Mouse (Mus musculus) neural tube, embryonic 14.5 days (tissue): ENCODE measurements around the gene Banp. TPM values are rescaled to one million over a fixed set of nuclear protein-coding genes. Genes with fewer than 3 reads are reported as not detected.

Experiments
- ATAC-seq: fragments of 200-750 bp; cut with Nextera tagmentation; 2 replicates; pipeline ENCODE4 v1.8.0; 2017; ENCODE audit warnings: low read depth, mild to moderate bottlenecking, moderate TSS enrichment, moderate library complexity
- H3K27ac ChIP-seq: fragments of 300-500 bp; sonication (generic); 2 replicates; pipeline ENCODE4 v1.5.1; 2014; ENCODE audit warnings: low read depth, mild to moderate bottlenecking, control low read depth, low read length, moderate library complexity, mixed read lengths
- H3K27me3 ChIP-seq: fragments of 300-500 bp; sonication (generic); 2 replicates; pipeline ENCODE4 v1.6.1; 2014; ENCODE audit warnings: low read length; ENCODE audit not compliant: control insufficient read depth, insufficient read depth
- H3K36me3 ChIP-seq: fragments of 300-500 bp; sonication (generic); 2 replicates; pipeline ENCODE4 v1.6.1; 2014; ENCODE audit warnings: low read length, mixed read lengths; ENCODE audit not compliant: control insufficient read depth, insufficient read depth
- H3K4me1 ChIP-seq: fragments of 300-500 bp; sonication (generic); 2 replicates; pipeline ENCODE4 v1.6.1; 2014; ENCODE audit warnings: low read length; ENCODE audit not compliant: control insufficient read depth, insufficient read depth
- H3K4me2 ChIP-seq: fragments of 300-500 bp; sonication (generic); 2 replicates; pipeline ENCODE4 v1.6.1; 2014; ENCODE audit warnings: mild to moderate bottlenecking, low read depth, low read length, control low read depth
- H3K4me3 ChIP-seq: fragments of 300-500 bp; sonication (generic); 2 replicates; pipeline ENCODE4 v1.5.1; 2014; ENCODE audit warnings: low read depth, low read length, control low read depth, mixed read lengths
- H3K9ac ChIP-seq: fragments of 300-500 bp; sonication (generic); replicated peaks from 2 replicates; pipeline ENCODE4 v1.6.1; 2014; ENCODE audit warnings: low read depth, mild to moderate bottlenecking, control low read depth, low read length, mixed read lengths
- H3K9me3 ChIP-seq: fragments of 300-500 bp; sonication (generic); 2 replicates; pipeline ENCODE4 v1.6.1; 2016; ENCODE audit warnings: low read length; ENCODE audit not compliant: control insufficient read depth
- WGBS: fragments of 180-500 bp; shearing (Covaris S2); extraction: QIAGEN DNeasy Blood & Tissue Kit; methylation state at CpG from one replicate; pipeline ENCODE4 v1.1.7; 2014; 5-methylcytosine and 5-hydroxymethylcytosine counted together
- polyA plus RNA-seq: library from polyadenylated mRNA; unstranded; fragments of >200 nt; fragmentation: Nextera tagmentation; extraction: Ambion mirVana; gene quantifications from 2 replicates; pipeline ENCODE4 v1.2.1, GENCODE M21; 2014

Banp gene
- polyA plus RNA-seq, 1 experiment from 2014 or later = 47.2 TPM

DNA sequence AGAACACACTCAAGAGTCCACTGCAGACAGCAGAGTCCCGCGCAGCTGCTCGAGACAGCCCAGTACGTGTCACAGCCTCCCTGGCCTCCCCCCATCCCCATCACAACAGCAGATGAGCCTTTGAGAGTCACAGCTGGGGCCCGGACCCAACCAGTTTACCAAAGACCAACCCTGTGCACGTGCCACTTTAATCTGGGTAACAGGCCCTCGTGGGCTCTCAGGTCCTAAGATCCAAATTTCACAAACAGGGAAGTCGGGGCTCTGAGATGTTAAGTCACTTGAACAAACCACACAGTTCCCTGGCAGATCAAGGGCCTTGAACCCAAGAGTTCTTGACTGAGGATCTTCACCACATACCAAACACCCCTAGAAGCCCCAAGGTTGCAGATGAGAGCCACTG is 28.0 kb upstream of the Banp start:
- H3K4me1 ChIP-seq = no peaks in the 10 kb centered on the region; the same call in 1 of the 2 replicates
- no peaks in the 10 kb centered on the region for H3K27me3 ChIP-seq
- H3K9ac ChIP-seq = no peak overlapping the region
- H3K4me3 ChIP-seq = no peak overlapping the region
- ATAC-seq = no peak
- H3K27ac ChIP-seq = 0 out of 2 replicates have a peak overlapping the region, but pooled peaks have one; percentile 12
- WGBS = 71% methylated on average over 8 of the region's 8 CpGs
- no peaks in the 10 kb centered on the region for H3K9me3 ChIP-seq
- no peak overlapping the region for H3K4me2 ChIP-seq
- H3K36me3 ChIP-seq = no peaks in the 10 kb centered on the region

DNA sequence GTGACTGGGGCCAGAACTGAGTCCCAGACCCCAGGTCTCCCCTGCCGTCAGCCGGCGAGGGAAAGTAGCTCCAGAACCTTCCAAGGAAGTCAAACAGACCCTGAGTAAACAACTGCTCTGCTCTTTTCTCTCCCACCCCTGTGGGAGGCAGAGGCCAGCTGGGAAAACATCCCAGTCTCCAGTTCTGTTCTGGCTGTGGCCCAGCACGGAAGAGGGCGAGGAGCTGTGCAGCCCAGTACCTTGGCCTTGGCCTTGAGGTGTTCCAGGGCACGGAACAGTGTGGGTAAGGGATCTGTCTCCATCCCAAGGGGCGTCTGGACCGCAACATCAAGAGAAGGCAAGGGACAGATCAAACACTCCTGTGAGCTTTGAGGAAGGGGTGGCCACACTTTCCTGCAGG is 27.4 kb upstream of the Banp start:
- Histone ChIP-seq H3K27ac (no peak overlapping the region), H3K4me2 (no peak overlapping the region), H3K9me3 (no peaks in the 10 kb centered on the region), H3K27me3 (no peaks in the 10 kb centered on the region), H3K4me3 (no peak overlapping the region), H3K4me1 (no peaks in the 10 kb centered on the region; the same call in 1 of the 2 replicates), H3K36me3 (no peaks in the 10 kb centered on the region), H3K9ac (no peak overlapping the region)
- ATAC-seq = no peak
- WGBS = 69% methylated on average over 8 of the region's 8 CpGs

GRCm38 (mm10) chr8:121924681-121925080 is 24.9 kb upstream of the Banp start:
- Histone ChIP-seq H3K4me1 (no peaks in the 10 kb centered on the region; the same call in 1 of the 2 replicates), H3K4me2 (no peak overlapping the region), H3K9me3 (no peaks in the 10 kb centered on the region), H3K36me3 (no peaks in the 10 kb centered on the region), H3K4me3 (no peak overlapping the region), H3K27me3 (no peaks in the 10 kb centered on the region), H3K27ac (no peak overlapping the region), H3K9ac (no peak overlapping the region)
- 92% methylated on average over 5 of the region's 5 CpGs for WGBS
- ATAC-seq = no peak

GRCm38 (mm10) chr8:121925624-121926023 is 23.9 kb upstream of the Banp start:
- Histone ChIP-seq H3K4me1 (no peaks in the 10 kb centered on the region), H3K4me2 (no peak overlapping the region), H3K36me3 (no peaks in the 10 kb centered on the region), H3K9me3 (no peaks in the 10 kb centered on the region), H3K27ac (no peak overlapping the region), H3K4me3 (no peak overlapping the region), H3K27me3 (no peaks in the 10 kb centered on the region), H3K9ac (no peak overlapping the region)
- 30% methylated on average over 10 of the region's 10 CpGs for WGBS
- peak; percentile 46; the same call in 1 of the 2 replicates for ATAC-seq

DNA sequence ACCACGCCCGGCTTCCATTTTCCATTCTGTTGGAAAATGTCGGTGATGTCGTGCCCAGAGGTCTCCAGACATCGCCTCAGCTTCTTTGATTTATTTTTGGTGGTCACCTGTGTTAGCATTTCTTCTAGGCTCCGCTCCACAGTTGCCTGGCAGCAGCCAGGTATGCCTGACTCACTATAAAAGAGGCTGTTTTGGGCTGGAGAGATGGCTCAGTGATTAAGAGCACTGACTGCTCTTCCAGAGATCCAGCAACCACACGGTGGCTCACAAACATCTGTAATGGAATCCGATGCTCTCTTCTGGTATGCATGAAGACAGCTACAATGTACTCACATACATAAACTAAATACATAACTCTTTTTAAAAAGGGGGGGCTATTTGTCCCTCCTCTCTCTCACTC is 23.3 kb upstream of the Banp start:
- ATAC-seq = no peak
- Histone ChIP-seq H3K27me3 (no peaks in the 10 kb centered on the region), H3K9ac (no peak overlapping the region), H3K4me1 (no peaks in the 10 kb centered on the region), H3K27ac (no peak overlapping the region), H3K9me3 (no peaks in the 10 kb centered on the region), H3K4me3 (no peak overlapping the region), H3K4me2 (no peak overlapping the region), H3K36me3 (no peaks in the 10 kb centered on the region)
- WGBS = 69% methylated on average over 8 of the region's 8 CpGs

DNA sequence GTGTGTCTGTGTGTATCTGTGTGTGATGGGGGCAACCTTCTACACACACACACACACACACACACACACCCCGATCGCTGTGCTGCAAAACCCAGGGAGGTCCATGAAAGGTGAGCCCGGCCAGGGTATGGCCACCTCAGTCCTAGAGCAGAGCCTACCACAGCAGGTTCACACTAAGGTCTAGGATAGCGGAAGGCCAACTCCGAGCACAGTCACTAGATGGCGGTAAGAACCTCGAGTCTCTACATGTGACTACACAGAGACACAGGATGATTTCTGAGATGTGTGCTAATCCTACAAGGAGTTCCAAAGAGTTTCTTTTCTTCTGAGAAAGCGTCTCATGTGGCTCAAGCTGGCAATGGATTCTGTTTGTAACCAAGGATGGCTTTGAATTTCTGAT is 22.2 kb upstream of the Banp start:
- H3K4me1 ChIP-seq = no peaks in the 10 kb centered on the region
- H3K4me2 ChIP-seq = no peak overlapping the region
- no peaks in the 10 kb centered on the region for H3K36me3 ChIP-seq
- no peak overlapping the region for H3K27ac ChIP-seq
- no peak overlapping the region for H3K9ac ChIP-seq
- H3K4me3 ChIP-seq = no peak overlapping the region
- 0 out of 2 replicates have a peak, but pooled peaks have one; percentile 69 for ATAC-seq
- H3K27me3 ChIP-seq = no peaks in the 10 kb centered on the region
- H3K9me3 ChIP-seq = no peaks in the 10 kb centered on the region
- 51% methylated on average over 8 of the region's 8 CpGs for WGBS

- ATAC-seq = no peak
- H3K4me3 ChIP-seq = no peak overlapping the region
- no peak overlapping the region for H3K27ac ChIP-seq
- no peak overlapping the region for H3K4me2 ChIP-seq
- no peaks in the 10 kb centered on the region for H3K27me3 ChIP-seq
- H3K36me3 ChIP-seq = no peaks in the 10 kb centered on the region
- no peaks in the 10 kb centered on the region; the same call in 1 of the 2 replicates for H3K4me1 ChIP-seq
- H3K9me3 ChIP-seq = no peaks in the 10 kb centered on the region
- 78% methylated on average over 4 of the region's 4 CpGs for WGBS
- H3K9ac ChIP-seq = no peak overlapping the region
These were observed 19.5 kb upstream of the Banp start for GRCm38 (mm10) chr8:121930047-121930446.

DNA sequence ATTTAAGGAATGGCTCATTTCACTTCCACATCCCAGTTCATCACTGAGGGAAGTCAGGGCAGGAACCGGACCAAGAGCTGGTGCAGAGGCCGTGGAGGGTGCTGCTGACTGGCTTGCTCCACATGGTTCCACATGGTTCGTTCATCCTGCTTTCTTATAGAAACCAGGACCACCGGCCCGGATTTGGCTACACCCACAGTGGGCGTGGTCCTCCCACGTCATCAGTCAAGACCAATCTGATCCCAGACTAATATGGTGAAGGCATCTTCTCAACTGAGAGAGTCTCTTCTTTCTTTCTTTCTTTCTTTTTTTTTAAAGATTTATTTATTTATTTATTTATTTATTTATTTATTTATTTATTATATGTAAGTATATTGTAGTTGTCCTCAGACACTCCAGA is 18.0 kb upstream of the Banp start:
- 84% methylated on average over 7 of the region's 7 CpGs for whole genome bisulfite sequencing
- H3K9me3 ChIP-seq = no peaks in the 10 kb centered on the region
- ATAC-seq = no peak
- no peak overlapping the region for H3K4me2 ChIP-seq
- H3K36me3 ChIP-seq = no peaks in the 10 kb centered on the region
- no peak overlapping the region for H3K27ac ChIP-seq
- peaks cover 5% of the 10 kb centered on the region; the same call in 1 of the 2 replicates for H3K4me1 ChIP-seq
- H3K4me3 ChIP-seq = no peak overlapping the region
- H3K27me3 ChIP-seq = no peaks in the 10 kb centered on the region
- H3K9ac ChIP-seq = no peak overlapping the region

GRCm38 (mm10) chr8:121932026-121932667 is 17.4 kb upstream of the Banp start:
- H3K27ac ChIP-seq = no peak overlapping the region
- no peaks in the 10 kb centered on the region for H3K9me3 ChIP-seq
- peaks cover 5% of the 10 kb centered on the region; the same call in 1 of the 2 replicates for H3K4me1 ChIP-seq
- no peak for ATAC-seq
- no peak overlapping the region for H3K4me2 ChIP-seq
- no peak overlapping the region for H3K9ac ChIP-seq
- 73% methylated on average over 12 of the region's 12 CpGs for WGBS
- H3K36me3 ChIP-seq = no peaks in the 10 kb centered on the region
- H3K4me3 ChIP-seq = no peak overlapping the region
- no peaks in the 10 kb centered on the region for H3K27me3 ChIP-seq
